Mouse (Mus musculus) midbrain, postnatal 0 days (tissue): ENCODE data around the gene Clk1. TPM values are rescaled to one million over a fixed set of nuclear protein-coding genes. Genes with fewer than 3 reads are reported as not detected.
A peak's percentile ranks its signal among the peaks of the same experiment; 100 is the strongest.

Experiments used
- ATAC-seq: fragments of 200-750 bp; cut with Nextera tagmentation; 2 replicates; pipeline ENCODE4 v1.8.0; 2017; ENCODE audit warnings: moderate number of reproducible peaks, mild to moderate bottlenecking, moderate TSS enrichment, moderate library complexity; ENCODE audit not compliant: low FRiP score
- DNase-seq: peaks from one replicate; pipeline ENCODE4 v3.0.0-alpha.2; 2015; ENCODE audit warnings: low spot score
- H3K27ac ChIP-seq: fragments of 300-500 bp; sonication (generic); 2 replicates; pipeline ENCODE4 v1.5.1; 2014; ENCODE audit warnings: low read depth, mild to moderate bottlenecking, low read length, mixed read lengths
- H3K27me3 ChIP-seq: fragments of 300-500 bp; sonication (generic); 2 replicates; pipeline ENCODE4 v1.6.1; 2014; ENCODE audit warnings: low read length, control low read depth, mixed read lengths; ENCODE audit not compliant: insufficient read depth
- H3K36me3 ChIP-seq: fragments of 300-500 bp; sonication (generic); 2 replicates; pipeline ENCODE4 v1.6.1; 2014; ENCODE audit warnings: low read length, control low read depth, mixed read lengths; ENCODE audit not compliant: insufficient read depth
- H3K4me1 ChIP-seq: fragments of 300-500 bp; sonication (generic); 2 replicates; pipeline ENCODE4 v1.6.1; 2014; ENCODE audit warnings: mild to moderate bottlenecking, control low read depth, antibody characterized with exemption, low read length, mixed read lengths; ENCODE audit not compliant: insufficient read depth
- H3K4me2 ChIP-seq: fragments of 300-500 bp; sonication (generic); 2 replicates; pipeline ENCODE4 v1.6.1; 2014; ENCODE audit warnings: low read depth, mild to moderate bottlenecking, low read length, mixed read lengths; ENCODE audit not compliant: poor library complexity, severe bottlenecking
- H3K4me3 ChIP-seq: fragments of 300-500 bp; sonication (generic); 2 replicates; pipeline ENCODE4 v1.5.1; 2014; ENCODE audit warnings: low read depth, mild to moderate bottlenecking, low read length, moderate library complexity
- H3K9ac ChIP-seq: fragments of 300-500 bp; sonication (generic); replicated peaks from 2 replicates; pipeline ENCODE4 v1.6.1; 2014; ENCODE audit warnings: mild to moderate bottlenecking, low read length, moderate library complexity, mixed read lengths; ENCODE audit not compliant: poor library complexity, severe bottlenecking
- H3K9me3 ChIP-seq: fragments of 300-500 bp; sonication (generic); 2 replicates; pipeline ENCODE4 v1.6.1; 2016; ENCODE audit warnings: low read length, control low read depth
- CTCF ChIP-seq: IDR thresholded peaks from 2 replicates; pipeline ENCODE4 v1.5.1; 2016; ENCODE audit warnings: antibody characterized with exemption, mild to moderate bottlenecking
- WGBS: fragments of 180-500 bp; shearing (Covaris S2); extraction: QIAGEN DNeasy Blood & Tissue Kit; methylation state at CpG from one replicate; pipeline ENCODE4 v1.1.7; 2014; 5-methylcytosine and 5-hydroxymethylcytosine counted together
- polyA plus RNA-seq: library from polyadenylated mRNA; unstranded; fragments of >200 nt; fragmentation: Nextera tagmentation; extraction: Ambion mirVana; gene quantifications from 2 replicates; pipeline ENCODE4 v1.2.1, GENCODE M21; 2015
- total RNA-seq: library from RNA; depleted of rRNA; stranded (reverse); fragments of >200 nt; gene quantifications from 2 replicates; pipeline ENCODE4 v1.2.3, GENCODE M21; 2014

Clk1 gene
- total and polyA plus RNA-seq, 2 experiments from 2014 or later, result 85.5 to 114 TPM

GRCm38 (mm10) chr1:58403745-58404144, 20.1 kb downstream of the Clk1 start:
- Histone ChIP-seq H3K4me2 (no peak overlapping the region), H3K36me3 (peaks cover 44% of the 10 kb centered on the region), H3K27ac (no peak overlapping the region), H3K4me3 (no peak overlapping the region), H3K27me3 (no peaks in the 10 kb centered on the region), H3K4me1 (no peaks in the 10 kb centered on the region), H3K9me3 (no peaks in the 10 kb centered on the region), H3K9ac (no peak overlapping the region)
- WGBS, result 94% methylated on average over 5 of the region's 5 CpGs
- TF ChIP-seq CTCF, result no peak
- ATAC-seq, result no peak
- DNase-seq, result no peak

- H3K4me3 ChIP-seq, result no peak overlapping the region
- peaks cover 61% of the 10 kb centered on the region for H3K36me3 ChIP-seq
- no peaks in the 10 kb centered on the region for H3K27me3 ChIP-seq
- DNase-seq, result no peak
- ATAC-seq, result no peak
- H3K9me3 ChIP-seq, result no peaks in the 10 kb centered on the region
- H3K27ac ChIP-seq, result no peak overlapping the region
- no peak overlapping the region for H3K4me2 ChIP-seq
- no peaks in the 10 kb centered on the region for H3K4me1 ChIP-seq
- TF ChIP-seq CTCF, result no peak
- 90% methylated on average over 6 of the region's 6 CpGs for WGBS
- H3K9ac ChIP-seq, result no peak overlapping the region
These were observed 22.5 kb downstream of the Clk1 start for GRCm38 (mm10) chr1:58401396-58401795.

DNA sequence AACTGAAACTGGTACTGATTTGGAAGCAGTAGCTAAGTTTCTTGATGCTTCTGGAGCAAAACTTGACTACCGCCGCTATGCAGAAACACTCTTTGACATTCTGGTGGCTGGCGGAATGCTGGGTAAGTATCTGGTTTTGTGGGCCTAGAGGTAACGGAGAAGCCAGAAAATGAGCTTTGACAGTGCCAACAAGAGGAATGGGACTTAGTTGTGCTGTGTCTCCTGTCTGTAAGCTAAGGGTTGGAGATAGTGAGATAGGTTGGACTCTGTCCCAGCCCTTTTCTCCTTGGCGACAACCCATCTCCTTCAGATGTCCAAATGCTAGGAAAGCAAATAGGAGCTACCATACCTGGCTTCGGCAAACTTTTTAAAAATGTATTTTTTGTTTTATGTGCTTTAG, 26.1 kb downstream of the Clk1 start:
- Histone ChIP-seq H3K27me3 (no peaks in the 10 kb centered on the region), H3K36me3 (peaks cover 49% of the 10 kb centered on the region), H3K27ac (no peak overlapping the region), H3K9me3 (no peaks in the 10 kb centered on the region), H3K4me1 (no peaks in the 10 kb centered on the region), H3K9ac (no peak overlapping the region), H3K4me3 (no peak overlapping the region), H3K4me2 (no peak overlapping the region)
- DNase-seq (no peak), ATAC-seq (no peak)
- 93% methylated on average over 6 of the region's 6 CpGs for WGBS
- no peak for TF ChIP-seq CTCF

GRCm38 (mm10) chr1:58396179-58396578, 27.7 kb downstream of the Clk1 start:
- peak; percentile 37; the same call in 1 of the 2 replicates for TF ChIP-seq CTCF
- 94% methylated on average over 1 of the region's 1 CpGs for WGBS
- ATAC-seq, result no peak
- no peaks in the 10 kb centered on the region for H3K9me3 ChIP-seq
- peaks cover 39% of the 10 kb centered on the region for H3K36me3 ChIP-seq
- H3K4me1 ChIP-seq, result 0 out of 2 replicates have a peak, but pooled peaks cover 5% of the 10 kb centered on the region
- no peak overlapping the region for H3K9ac ChIP-seq
- H3K4me3 ChIP-seq, result no peak overlapping the region
- H3K27me3 ChIP-seq, result no peaks in the 10 kb centered on the region
- no peak for DNase-seq
- no peak overlapping the region for H3K27ac ChIP-seq
- H3K4me2 ChIP-seq, result no peak overlapping the region

- H3K9me3 ChIP-seq, result no peaks in the 10 kb centered on the region
- TF ChIP-seq CTCF, result no peak
- H3K9ac ChIP-seq, result no peak overlapping the region
- no peak overlapping the region for H3K4me3 ChIP-seq
- H3K27ac ChIP-seq, result no peak overlapping the region
- no peak for DNase-seq
- H3K4me2 ChIP-seq, result no peak overlapping the region
- ATAC-seq, result no peak
- 89% methylated on average over 3 of the region's 3 CpGs for WGBS
- H3K4me1 ChIP-seq, result 0 out of 2 replicates have a peak, but pooled peaks cover 9% of the 10 kb centered on the region
- peaks cover 31% of the 10 kb centered on the region for H3K36me3 ChIP-seq
- no peaks in the 10 kb centered on the region for H3K27me3 ChIP-seq
These were observed 28.5 kb downstream of the Clk1 start for GRCm38 (mm10) chr1:58395341-58395740.

DNA sequence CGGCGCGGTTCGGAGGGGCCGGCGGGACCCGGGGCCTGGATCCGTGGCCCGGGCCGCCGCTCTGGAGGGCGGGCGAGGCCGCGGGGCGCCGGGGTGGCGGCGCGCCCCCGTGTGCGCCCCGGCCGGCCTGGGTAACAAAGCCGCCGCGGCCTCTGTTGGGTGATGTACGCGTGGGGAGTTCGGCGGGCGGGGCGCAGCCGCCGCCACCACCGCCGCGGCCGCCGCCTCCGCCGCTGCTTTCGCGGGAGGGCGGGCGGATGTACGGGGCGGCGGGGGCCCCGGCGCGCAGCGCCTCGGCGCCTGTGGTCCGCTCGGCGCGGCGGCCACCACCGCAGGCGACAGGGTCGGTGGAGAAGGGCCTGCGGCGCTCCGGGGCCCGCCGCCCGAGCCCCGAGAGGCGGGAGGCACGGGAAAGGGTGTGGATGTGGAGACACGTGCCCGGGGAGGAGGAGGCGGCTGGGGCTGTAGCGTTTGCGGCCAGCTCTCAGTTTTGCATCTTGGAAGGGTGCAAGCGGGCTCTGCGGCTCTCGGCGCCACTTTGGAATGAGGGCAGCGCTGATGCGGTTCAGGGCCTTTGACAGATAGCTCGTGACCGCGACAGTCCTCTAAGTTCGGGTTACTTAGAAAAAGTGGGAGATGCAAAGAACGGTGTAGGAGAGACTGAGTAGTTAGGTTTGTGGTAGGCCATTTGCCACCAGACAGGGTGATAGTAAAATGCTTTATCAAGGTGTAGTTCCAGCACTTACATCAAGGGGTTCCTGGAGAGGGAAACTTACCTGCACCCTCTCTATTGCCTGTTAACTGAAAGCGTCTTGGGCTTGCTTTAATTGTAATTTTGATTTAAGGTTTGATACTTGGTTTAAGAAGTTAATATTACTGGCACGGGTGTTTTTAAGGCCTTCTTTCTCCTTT, 30.3 kb downstream of the Clk1 start:
- DNase-seq (peak; percentile 31), ATAC-seq (peak; percentile 50)
- no peaks in the 10 kb centered on the region for H3K9me3 ChIP-seq
- no peaks in the 10 kb centered on the region for H3K27me3 ChIP-seq
- H3K4me2 ChIP-seq, result peak overlapping the region; percentile 73
- H3K4me3 ChIP-seq, result peak overlapping the region; percentile 98
- 1% methylated on average over 33 of the region's 90 CpGs for WGBS
- 0 out of 2 replicates have a peak, but pooled peaks cover 9% of the 10 kb centered on the region for H3K4me1 ChIP-seq
- peaks cover 20% of the 10 kb centered on the region; the same call in 1 of the 2 replicates for H3K36me3 ChIP-seq
- H3K27ac ChIP-seq, result peak overlapping the region; percentile 100
- H3K9ac ChIP-seq, result peak overlapping the region; percentile 99
- peak; percentile 38 for TF ChIP-seq CTCF
